Mouse (Mus musculus) stomach, embryonic 15.5 days (tissue): Measurements from ENCODE around the gene Akna. TPM values are rescaled to one million over a fixed set of nuclear protein-coding genes. Genes with fewer than 3 reads are reported as not detected.

Source experiments
- ATAC-seq: fragments of 200-750 bp; cut with Nextera tagmentation; 2 replicates; pipeline ENCODE4 v1.8.0; 2017; ENCODE audit warnings: low read depth, moderate number of reproducible peaks, moderate TSS enrichment; ENCODE audit not compliant: insufficient read depth, low FRiP score
- H3K27ac ChIP-seq: fragments of 300-500 bp; sonication (generic); 2 replicates; pipeline ENCODE4 v1.5.1; 2015; ENCODE audit warnings: mild to moderate bottlenecking, inconsistent platforms
- H3K27me3 ChIP-seq: fragments of 300-500 bp; sonication (generic); replicated peaks from 2 replicates; pipeline ENCODE4 v1.6.1; 2015; ENCODE audit warnings: inconsistent platforms
- H3K36me3 ChIP-seq: fragments of 300-500 bp; sonication (generic); 2 replicates; pipeline ENCODE4 v1.6.1; 2015; ENCODE audit warnings: inconsistent platforms
- H3K4me1 ChIP-seq: fragments of 300-500 bp; sonication (generic); 2 replicates; pipeline ENCODE4 v1.6.1; 2015; ENCODE audit warnings: inconsistent platforms
- H3K4me2 ChIP-seq: fragments of 300-500 bp; sonication (generic); 2 replicates; pipeline ENCODE4 v1.6.1; 2015; ENCODE audit warnings: mild to moderate bottlenecking, inconsistent platforms
- H3K4me3 ChIP-seq: fragments of 300-500 bp; sonication (generic); replicated peaks from 2 replicates; pipeline ENCODE4 v1.5.1; 2015; ENCODE audit warnings: inconsistent platforms
- H3K9ac ChIP-seq: fragments of 300-500 bp; sonication (generic); 2 replicates; pipeline ENCODE4 v1.6.1; 2015; ENCODE audit warnings: inconsistent platforms
- H3K9me3 ChIP-seq: fragments of 300-500 bp; sonication (generic); 2 replicates; pipeline ENCODE4 v1.6.1; 2016; ENCODE audit warnings: inconsistent platforms
- WGBS: fragments of 180-500 bp; shearing (Covaris S2); methylation state at CpG from one replicate; pipeline ENCODE4 v1.1.7; 2015; 5-methylcytosine and 5-hydroxymethylcytosine counted together
- polyA plus RNA-seq: library from polyadenylated mRNA; unstranded; fragments of >200 nt; fragmentation: Nextera tagmentation; extraction: Ambion mirVana; gene quantifications from 2 replicates; pipeline ENCODE4 v1.2.1, GENCODE M21; 2015

Akna gene
- polyA plus RNA-seq, 1 experiment from 2014 or later = 6.7 TPM

DNA sequence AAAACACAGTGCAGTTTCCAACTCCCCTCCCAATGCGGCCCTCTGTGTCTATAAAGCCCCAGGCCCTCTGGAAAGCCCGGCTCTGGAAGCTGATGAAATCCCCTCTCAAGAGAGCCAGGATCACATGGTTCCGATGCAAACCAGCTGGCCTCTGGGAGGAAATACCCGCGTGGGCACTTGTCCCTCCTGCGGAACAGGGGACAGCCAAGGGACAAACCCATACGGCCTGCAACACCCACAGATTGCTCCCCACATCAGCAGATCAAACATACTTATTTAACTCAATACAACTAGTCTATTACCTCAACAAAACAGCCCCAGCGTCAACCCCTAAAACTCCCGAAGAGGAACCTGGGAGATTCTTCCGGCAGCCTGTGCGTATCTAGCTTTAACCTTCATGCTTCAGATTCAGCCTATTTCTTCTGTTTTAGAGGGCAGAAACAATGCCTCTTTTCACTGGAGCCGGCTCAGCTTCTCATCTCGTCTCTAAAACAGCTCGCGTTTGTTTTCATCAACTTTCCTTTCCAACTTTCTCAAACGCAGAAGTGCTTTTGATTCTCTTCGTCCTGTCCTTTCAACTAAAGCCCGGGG, 6.3 kb upstream of the Akna start:
- ATAC-seq = no peak
- Histone ChIP-seq H3K9ac (no peak overlapping the region), H3K4me3 (peak overlapping the region; percentile 61), H3K4me1 (peaks cover 30% of the 10 kb centered on the region), H3K36me3 (no peaks in the 10 kb centered on the region), H3K27me3 (no peaks in the 10 kb centered on the region), H3K9me3 (no peaks in the 10 kb centered on the region), H3K27ac (peak overlapping the region; percentile 63), H3K4me2 (peak overlapping the region; percentile 99)
- WGBS = 2% methylated on average over 18 of the region's 18 CpGs

GRCm38 (mm10) chr4:63408649-63409048, 5.5 kb upstream of the Akna start:
- no peaks in the 10 kb centered on the region for H3K27me3 ChIP-seq
- no peaks in the 10 kb centered on the region for H3K36me3 ChIP-seq
- H3K9ac ChIP-seq = no peak overlapping the region
- peak overlapping the region; percentile 61; the same call in 1 of the 2 replicates for H3K4me3 ChIP-seq
- H3K4me1 ChIP-seq = peaks cover 38% of the 10 kb centered on the region
- H3K9me3 ChIP-seq = no peaks in the 10 kb centered on the region
- peak overlapping the region; percentile 99 for H3K4me2 ChIP-seq
- peak; percentile 32 for ATAC-seq
- peak overlapping the region; percentile 63 for H3K27ac ChIP-seq
- WGBS = 12% methylated on average over 8 of the region's 8 CpGs

GRCm38 (mm10) chr4:63408247-63408646, 5.1 kb upstream of the Akna start:
- Histone ChIP-seq H3K9ac (no peak overlapping the region), H3K4me2 (peak overlapping the region; percentile 33; the same call in 1 of the 2 replicates), H3K27ac (peak overlapping the region; percentile 48; the same call in 1 of the 2 replicates), H3K27me3 (no peaks in the 10 kb centered on the region), H3K4me1 (peaks cover 42% of the 10 kb centered on the region), H3K9me3 (no peaks in the 10 kb centered on the region), H3K36me3 (no peaks in the 10 kb centered on the region), H3K4me3 (no peak overlapping the region)
- WGBS = 38% methylated on average over 7 of the region's 7 CpGs
- no peak for ATAC-seq

- Histone ChIP-seq H3K4me3 (no peak overlapping the region), H3K27ac (no peak overlapping the region), H3K36me3 (no peaks in the 10 kb centered on the region), H3K4me2 (no peak overlapping the region), H3K4me1 (peaks cover 58% of the 10 kb centered on the region), H3K9ac (no peak overlapping the region), H3K27me3 (no peaks in the 10 kb centered on the region), H3K9me3 (no peaks in the 10 kb centered on the region)
- ATAC-seq = no peak
- 53% methylated on average over 4 of the region's 4 CpGs for WGBS
Measured at GRCm38 (mm10) chr4:63405683-63406082, 2.5 kb upstream of the Akna start.

DNA sequence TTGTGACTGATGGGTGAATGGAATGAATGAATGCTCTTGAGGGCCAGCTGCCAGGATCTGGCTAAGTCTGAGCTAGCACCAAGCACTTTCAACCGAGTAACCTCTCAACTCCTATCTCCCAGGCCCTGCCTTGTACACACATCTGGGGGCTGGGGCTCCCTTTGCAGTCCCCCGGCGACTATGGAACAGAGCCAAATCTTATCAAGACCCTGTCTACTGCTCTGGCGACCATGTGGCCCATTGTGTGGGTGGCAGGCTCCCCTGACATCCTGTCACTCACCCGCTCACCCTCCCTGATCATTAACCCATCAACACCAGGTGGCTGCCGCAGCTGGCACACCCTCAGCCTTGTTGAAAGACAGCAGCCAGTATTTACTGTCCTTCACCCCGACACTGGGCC, 1.9 kb upstream of the Akna start:
- no peak overlapping the region for H3K4me3 ChIP-seq
- no peak overlapping the region for H3K27ac ChIP-seq
- no peaks in the 10 kb centered on the region for H3K9me3 ChIP-seq
- WGBS = 24% methylated on average over 7 of the region's 7 CpGs
- no peak for ATAC-seq
- no peaks in the 10 kb centered on the region for H3K36me3 ChIP-seq
- H3K4me2 ChIP-seq = no peak overlapping the region
- peaks cover 59% of the 10 kb centered on the region for H3K4me1 ChIP-seq
- no peak overlapping the region for H3K9ac ChIP-seq
- H3K27me3 ChIP-seq = no peaks in the 10 kb centered on the region

- Histone ChIP-seq H3K9ac (no peak overlapping the region), H3K36me3 (no peaks in the 10 kb centered on the region), H3K4me2 (peak overlapping the region; percentile 53; the same call in 1 of the 2 replicates), H3K4me3 (no peak overlapping the region), H3K4me1 (peaks cover 56% of the 10 kb centered on the region), H3K27ac (peak overlapping the region; percentile 94), H3K9me3 (no peaks in the 10 kb centered on the region), H3K27me3 (no peaks in the 10 kb centered on the region)
- ATAC-seq = no peak
- 48% methylated on average over 7 of the region's 7 CpGs for WGBS
Measured at GRCm38 (mm10) chr4:63404205-63404604, 1.1 kb upstream of the Akna start.

- Histone ChIP-seq H3K4me1 (peaks cover 51% of the 10 kb centered on the region), H3K9ac (peak overlapping the region; percentile 32; the same call in 1 of the 2 replicates), H3K36me3 (no peaks in the 10 kb centered on the region; the same call in 1 of the 2 replicates), H3K27me3 (no peaks in the 10 kb centered on the region), H3K27ac (peak overlapping the region; percentile 94), H3K4me3 (peak overlapping the region; percentile 43), H3K4me2 (peak overlapping the region; percentile 53), H3K9me3 (no peaks in the 10 kb centered on the region)
- 34% methylated on average over 6 of the region's 6 CpGs for WGBS
- ATAC-seq = no peak
Measured at GRCm38 (mm10) chr4:63402558-63402957, 596 bp downstream of the Akna start.

DNA sequence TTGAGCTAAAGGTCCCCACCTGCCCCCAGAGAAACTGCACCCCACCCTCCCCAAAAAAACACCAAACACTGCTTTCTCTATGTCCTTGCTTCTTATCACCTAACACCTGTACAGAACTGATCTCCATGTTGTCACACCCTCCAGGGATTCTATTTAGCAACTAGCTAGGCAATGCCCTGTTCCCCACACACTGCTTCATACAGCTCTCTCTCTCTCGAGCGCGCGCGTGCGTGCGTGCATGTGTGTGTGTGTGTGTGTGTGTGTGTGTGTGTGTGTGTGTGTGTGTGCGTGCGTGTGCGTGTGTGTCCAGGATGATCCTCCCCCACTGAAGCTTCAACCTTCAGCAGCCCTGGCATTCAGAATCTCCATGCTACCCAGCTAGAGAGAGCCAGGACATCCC, 1.1 kb downstream of the Akna start:
- Histone ChIP-seq H3K36me3 (no peaks in the 10 kb centered on the region; the same call in 1 of the 2 replicates), H3K4me1 (peaks cover 51% of the 10 kb centered on the region), H3K4me3 (peak overlapping the region; percentile 43), H3K9ac (no peak overlapping the region), H3K27ac (peak overlapping the region; percentile 94), H3K9me3 (no peaks in the 10 kb centered on the region), H3K27me3 (no peaks in the 10 kb centered on the region), H3K4me2 (peak overlapping the region; percentile 53)
- 81% methylated on average over 10 of the region's 10 CpGs for WGBS
- no peak for ATAC-seq

DNA sequence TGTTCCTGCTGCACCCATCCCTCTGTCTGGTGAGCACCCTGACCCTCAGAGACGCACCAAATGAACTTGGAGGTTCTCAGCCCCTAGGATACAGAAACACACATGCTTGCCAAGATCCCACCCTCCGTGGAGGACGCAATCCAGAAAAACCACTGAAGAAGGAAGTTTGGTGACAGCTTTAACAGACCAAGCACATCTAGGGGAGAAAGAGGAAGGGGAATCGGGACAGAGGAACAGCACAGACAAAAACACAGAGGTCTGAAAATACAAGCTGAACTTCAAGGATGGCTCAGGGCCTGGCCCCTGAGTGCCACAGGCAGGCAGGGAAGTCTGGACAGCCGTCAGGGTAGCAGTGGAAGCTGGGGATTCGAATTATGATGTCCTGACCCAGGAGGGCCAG, 1.5 kb downstream of the Akna start:
- Histone ChIP-seq H3K4me1 (peaks cover 51% of the 10 kb centered on the region), H3K4me2 (peak overlapping the region; percentile 53; the same call in 1 of the 2 replicates), H3K9ac (no peak overlapping the region), H3K4me3 (no peak overlapping the region), H3K27ac (peak overlapping the region; percentile 94; the same call in 1 of the 2 replicates), H3K36me3 (no peaks in the 10 kb centered on the region; the same call in 1 of the 2 replicates), H3K9me3 (no peaks in the 10 kb centered on the region), H3K27me3 (no peaks in the 10 kb centered on the region)
- 64% methylated on average over 6 of the region's 6 CpGs for WGBS
- no peak for ATAC-seq

- ATAC-seq = no peak
- Histone ChIP-seq H3K27me3 (no peaks in the 10 kb centered on the region), H3K27ac (0 out of 2 replicates have a peak overlapping the region, but pooled peaks have one; percentile 94), H3K9ac (no peak overlapping the region), H3K36me3 (no peaks in the 10 kb centered on the region; the same call in 1 of the 2 replicates), H3K4me2 (no peak overlapping the region), H3K4me3 (0 out of 2 replicates have a peak overlapping the region, but pooled peaks have one; percentile 5), H3K9me3 (no peaks in the 10 kb centered on the region), H3K4me1 (peaks cover 51% of the 10 kb centered on the region)
- 78% methylated on average over 18 of the region's 18 CpGs for WGBS
Measured at GRCm38 (mm10) chr4:63400541-63401306, 2.4 kb downstream of the Akna start.

GRCm38 (mm10) chr4:63399691-63400270, 3.4 kb downstream of the Akna start:
- 61% methylated on average over 8 of the region's 8 CpGs for WGBS
- no peak overlapping the region for H3K4me2 ChIP-seq
- no peak overlapping the region for H3K9ac ChIP-seq

More at GRCm38 (mm10) chr4:63399691-63400270, 3.4 kb downstream of the Akna start:
- H3K4me1 ChIP-seq = peaks cover 45% of the 10 kb centered on the region
- H3K4me3 ChIP-seq = no peak overlapping the region
- no peak for ATAC-seq
- H3K27ac ChIP-seq = peak overlapping the region; percentile 59; the same call in 1 of the 2 replicates
- no peaks in the 10 kb centered on the region for H3K9me3 ChIP-seq
- H3K27me3 ChIP-seq = no peaks in the 10 kb centered on the region
- H3K36me3 ChIP-seq = peaks cover 4% of the 10 kb centered on the region; the same call in 1 of the 2 replicates
